In genomic region chr14:34314383-34314782, GRCm38 (mm10) we compare ENCODE assay signal across 23 mouse cellular contexts. TPM values are rescaled to one million over a fixed set of nuclear protein-coding genes. Genes with fewer than 3 reads are reported as not detected.
DNase-seq lines count a peak whose midpoint lies in the region; ATAC-seq and TF ChIP-seq lines count a peak whose summit lies in the region.
"Not testable (repeated sequence)": the region's sequence is repeated elsewhere in the genome, so short reads cannot be mapped to it uniquely, and the experiment has no call there.
"Had no signal": no experiment of that assay in that cellular context is flagged by ENCODE, and none has a peak within 500 bp of the region (broad histone marks: within the 10 kb centered on the region; RNA-seq: fewer than 3 reads in every experiment).

No protein-coding gene starts in this region.

- peaks cover 25% of the 10 kb centered on the region for H3K79me2 ChIP-seq in liver, adult 2 months (ENCODE audit: control insufficient read depth, insufficient read depth, low read length)

- DNase-seq in ES-E14 (ENCODE audit: low read depth, low spot score); liver, adult 2 months (ENCODE audit: extremely low read depth, low read depth, low spot score); liver, embryonic 14.5 days (ENCODE audit: low read depth in 3 of 3, low spot score in 3 of 3); midbrain, postnatal 0 days (ENCODE audit: low spot score): not testable (repeated sequence)

- H3K4me3 ChIP-seq in ES-E14 (ENCODE audit: insufficient read depth in 1 of 2, low read depth in 1 of 2, low read length in 2 of 2, poor library complexity in 1 of 2, severe bottlenecking in 1 of 2): peak overlapping the region in 1 of 2 experiments; percentile 38; a peak in 2 of 4 replicates
- H3K4me3 ChIP-seq in erythroblast, embryonic 14.5 days (replicated peaks): peak overlapping the region; percentile 45
- not testable (repeated sequence) for H3K4me3 ChIP-seq in hindbrain, embryonic 16.5 days (ENCODE audit: low read length); kidney, embryonic 16.5 days (ENCODE audit: low read length); midbrain, postnatal 0 days (ENCODE audit: low read depth, low read length)
- peak overlapping the region; percentile 39 for H3K4me3 ChIP-seq in liver, adult 2 months (ENCODE audit: insufficient read depth, low read depth, low read length)
- peak overlapping the region; percentile 18 to 41 for H3K4me3 ChIP-seq in liver, embryonic 14.5 days (ENCODE audit: insufficient read depth in 1 of 2, low read depth in 2 of 2, low read length in 2 of 2)
- H3K4me3 ChIP-seq in small intestine, adult 2 months (ENCODE audit: low read depth, low read length): peak overlapping the region; percentile 40

- H3K27ac ChIP-seq in ES-E14 (ENCODE audit: insufficient read depth, low read depth, low read length, poor library complexity, severe bottlenecking); hindbrain, embryonic 16.5 days (ENCODE audit: low read depth, low read length); kidney, embryonic 16.5 days (ENCODE audit: low read length); liver, embryonic 14.5 days; midbrain, postnatal 0 days (ENCODE audit: low read depth, low read length); small intestine, adult 2 months (ENCODE audit: insufficient read depth, low read depth, low read length): not testable (repeated sequence)
- peak overlapping the region; percentile 29 for H3K27ac ChIP-seq in liver, adult 2 months (replicated peaks; ENCODE audit: insufficient read depth, low read depth, low read length)

- not testable (repeated sequence) for H3K9me3 ChIP-seq in ES-E14 (ENCODE audit: control insufficient read depth, insufficient read depth, low read depth, low read length); erythroblast, embryonic 14.5 days (ENCODE audit: control insufficient read depth, low read length); hindbrain, embryonic 16.5 days (ENCODE audit: control insufficient read depth, low read length); kidney, embryonic 16.5 days (ENCODE audit: low read length); liver, embryonic 14.5 days (ENCODE audit: control insufficient read depth, low read length); midbrain, postnatal 0 days (ENCODE audit: low read length)

- ATAC-seq in hindbrain, embryonic 16.5 days; kidney, embryonic 16.5 days (ENCODE audit: low FRiP score, low TSS enrichment); liver, embryonic 14.5 days (ENCODE audit: insufficient read depth); midbrain, postnatal 0 days (ENCODE audit: low FRiP score): not testable (repeated sequence)

- not testable (repeated sequence) for TF ChIP-seq CTCF in liver, adult 2 months (IDR thresholded peaks at IDR 0.05; ENCODE audit: low read depth, low read length); liver, embryonic 14.5 days (IDR thresholded peaks at IDR 0.05; ENCODE audit: low read depth); midbrain, postnatal 0 days (IDR thresholded peaks at IDR 0.05); small intestine, adult 2 months (IDR thresholded peaks at IDR 0.05; ENCODE audit: extremely low read depth, insufficient read length, insufficient replicate concordance, low read depth, low read length)

- not testable (repeated sequence) for H3K36me3 ChIP-seq in ES-E14 (ENCODE audit: control insufficient read depth, insufficient read depth, low read length, poor library complexity, severe bottlenecking); erythroblast, embryonic 14.5 days (ENCODE audit: control insufficient read depth); hindbrain, embryonic 16.5 days (ENCODE audit: control insufficient read depth, insufficient read depth, low read length); kidney, embryonic 16.5 days (ENCODE audit: insufficient read depth, low read length); liver, embryonic 14.5 days (replicated peaks; ENCODE audit: control insufficient read depth, insufficient read depth, low read depth); midbrain, postnatal 0 days (ENCODE audit: insufficient read depth, low read length)
- H3K36me3 ChIP-seq in liver, adult 2 months (ENCODE audit: control insufficient read depth, insufficient read depth, low read length): peaks cover 28% of the 10 kb centered on the region
- peaks cover 20% of the 10 kb centered on the region for H3K36me3 ChIP-seq in small intestine, adult 2 months (ENCODE audit: control insufficient read depth, insufficient read depth, low read length)

- not testable (repeated sequence) for H3K9ac ChIP-seq in ES-E14 (ENCODE audit: insufficient read depth, low read depth, low read length, poor library complexity, severe bottlenecking); hindbrain, embryonic 16.5 days (ENCODE audit: low read depth, low read length); kidney, embryonic 16.5 days (replicated peaks; ENCODE audit: low read length); liver, embryonic 14.5 days (replicated peaks); midbrain, postnatal 0 days (replicated peaks; ENCODE audit: low read length, poor library complexity, severe bottlenecking)
- peak overlapping the region; percentile 56 for H3K9ac ChIP-seq in liver, adult 2 months (ENCODE audit: low read depth, low read length)

- in situ Hi-C loops in ES-E14 (cut with MboI; ENCODE audit: low sequenced_read_pairs in 2 of 2, unreplicated experiment in 2 of 2): not testable (repeated sequence)

- not testable (repeated sequence) for TF ChIP-seq EP300 in liver, embryonic 14.5 days (IDR thresholded peaks at IDR 0.05; ENCODE audit: low read depth)

- peak overlapping the region; percentile 82 for H3K4me2 ChIP-seq in hindbrain, embryonic 16.5 days (ENCODE audit: low read length)
- H3K4me2 ChIP-seq in kidney, embryonic 16.5 days (replicated peaks; ENCODE audit: low read depth, low read length): peak overlapping the region; percentile 29; the same call in 1 of the 2 replicates
- H3K4me2 ChIP-seq in liver, embryonic 14.5 days (ENCODE audit: low read depth): peak overlapping the region; percentile 38
- peak overlapping the region; percentile 29 for H3K4me2 ChIP-seq in midbrain, postnatal 0 days (ENCODE audit: low read depth, low read length, poor library complexity, severe bottlenecking)

- H3K27me3 ChIP-seq in erythroblast, embryonic 14.5 days (ENCODE audit: control insufficient read depth): peaks cover 23% of the 10 kb centered on the region
- not testable (repeated sequence) for H3K27me3 ChIP-seq in hindbrain, embryonic 16.5 days (replicated peaks; ENCODE audit: control insufficient read depth, insufficient read depth, low read length); kidney, embryonic 16.5 days (ENCODE audit: insufficient read depth, low read length); liver, adult 2 months (ENCODE audit: control insufficient read depth, insufficient read depth, low read length); liver, embryonic 14.5 days (ENCODE audit: control insufficient read depth, insufficient read depth, low read length); midbrain, postnatal 0 days (ENCODE audit: insufficient read depth, low read length); small intestine, adult 2 months (ENCODE audit: control insufficient read depth, insufficient read depth, low read length)

- H3K4me1 ChIP-seq in ES-E14 (ENCODE audit: control insufficient read depth in 2 of 2, insufficient read depth in 2 of 2, low read length in 2 of 2, poor library complexity in 1 of 2): peaks cover 0 to 28% of the 10 kb centered on the region in 2 experiments
- H3K4me1 ChIP-seq in erythroblast, embryonic 14.5 days (ENCODE audit: control insufficient read depth): peaks cover 21% of the 10 kb centered on the region
- H3K4me1 ChIP-seq in hindbrain, embryonic 16.5 days (ENCODE audit: control insufficient read depth, insufficient read depth, low read depth, low read length): peaks cover 25% of the 10 kb centered on the region
- H3K4me1 ChIP-seq in kidney, embryonic 16.5 days (ENCODE audit: insufficient read depth, low read length): peaks cover 28% of the 10 kb centered on the region
- H3K4me1 ChIP-seq in liver, adult 2 months (ENCODE audit: control insufficient read depth, insufficient read depth, low read length): peaks cover 12% of the 10 kb centered on the region
- not testable (repeated sequence) for H3K4me1 ChIP-seq in liver, embryonic 14.5 days (replicated peaks; ENCODE audit: control insufficient read depth in 2 of 2, insufficient read depth in 2 of 2, low read length in 1 of 2); small intestine, adult 2 months (ENCODE audit: control insufficient read depth, insufficient read depth, insufficient read length, low read length)
- H3K4me1 ChIP-seq in midbrain, postnatal 0 days (ENCODE audit: insufficient read depth, low read length): peaks cover 12% of the 10 kb centered on the region; the same call in 1 of the 2 replicates

- 90% methylated on average over 8 of the region's 8 CpGs for WGBS in hindbrain, embryonic 16.5 days
- WGBS in kidney, embryonic 16.5 days: 84% methylated on average over 8 of the region's 8 CpGs
- WGBS in liver, adult 2 months: 22% methylated on average over 8 of the region's 8 CpGs
- WGBS in liver, embryonic 14.5 days (ENCODE audit: insufficient replicate concordance): 47% methylated on average over 8 of the region's 8 CpGs
- 93% methylated on average over 8 of the region's 8 CpGs for WGBS in midbrain, postnatal 0 days
- 56% methylated on average over 8 of the region's 8 CpGs for WGBS in small intestine, adult 2 months

- not testable (repeated sequence) for TF ChIP-seq POLR2A in liver, adult 2 months (IDR thresholded peaks at IDR 0.05; ENCODE audit: extremely low read depth, insufficient read depth, low read length); small intestine, adult 2 months (IDR thresholded peaks at IDR 0.05; ENCODE audit: low read depth, low read length)

RNA-seq across cellular contexts. Expression of gene Glud1, which starts 3.9 kb away (rescaled TPM):
- total RNA-seq in ES-E14 (2012; rRNA removed): 199 and 211 TPM in 2 replicates
- 0.44 and 0.87 TPM in 2 replicates for polyA plus RNA-seq in erythroblast, embryonic 14.5 days (2012)
- 112 and 115 TPM in 2 replicates for polyA plus RNA-seq in hindbrain, embryonic 16.5 days (2015; fragmentation: Nextera tagmentation; extraction: Ambion mirVana)
- polyA plus RNA-seq in kidney, embryonic 16.5 days (2015; fragmentation: Nextera tagmentation; extraction: Ambion mirVana): 114 and 116 TPM in 2 replicates
- total RNA-seq in liver, adult 2 months (2014; rRNA removed): 691 and 755 TPM in 2 replicates
- polyA plus RNA-seq in liver, adult 2 months (2012; rRNA removed): 633 and 710 TPM in 2 replicates
- polyA plus RNA-seq in liver, embryonic 14.5 days (2012; rRNA removed): 140 and 186 TPM in 2 replicates
- 145 and 151 TPM in 2 replicates for polyA plus RNA-seq in liver, embryonic 14.5 days (2014; fragmentation: Nextera tagmentation; extraction: Ambion mirVana)
- total RNA-seq in midbrain, postnatal 0 days (2014; rRNA removed): 185 and 192 TPM in 2 replicates
- polyA plus RNA-seq in midbrain, postnatal 0 days (2015; fragmentation: Nextera tagmentation; extraction: Ambion mirVana): 114 TPM in 2 replicates
- polyA plus RNA-seq in small intestine, adult 2 months (2012; rRNA removed): 33.8 and 223 TPM in 2 replicates

RNA-seq across cellular contexts. Expression of gene Shld2, which starts 4.1 kb away (rescaled TPM):
- 10.8 and 14.8 TPM in 2 replicates for total RNA-seq in ES-E14 (2012; rRNA removed)
- polyA plus RNA-seq in erythroblast, embryonic 14.5 days (2012): 0.01 and 0.03 TPM in 2 replicates
- polyA plus RNA-seq in hindbrain, embryonic 16.5 days (2015; fragmentation: Nextera tagmentation; extraction: Ambion mirVana): 5.4 and 5.8 TPM in 2 replicates
- polyA plus RNA-seq in kidney, embryonic 16.5 days (2015; fragmentation: Nextera tagmentation; extraction: Ambion mirVana): 9.9 and 10.0 TPM in 2 replicates
- 25.4 and 36.4 TPM in 2 replicates for total RNA-seq in liver, adult 2 months (2014; rRNA removed)
- polyA plus RNA-seq in liver, adult 2 months (2012; rRNA removed): 9.2 and 12.2 TPM in 2 replicates
- polyA plus RNA-seq in liver, embryonic 14.5 days (2012; rRNA removed): 2.0 and 3.0 TPM in 2 replicates
- 4.8 and 5.6 TPM in 2 replicates for polyA plus RNA-seq in liver, embryonic 14.5 days (2014; fragmentation: Nextera tagmentation; extraction: Ambion mirVana)
- 6.4 and 8.2 TPM in 2 replicates for total RNA-seq in midbrain, postnatal 0 days (2014; rRNA removed)
- polyA plus RNA-seq in midbrain, postnatal 0 days (2015; fragmentation: Nextera tagmentation; extraction: Ambion mirVana): 6.9 and 8.5 TPM in 2 replicates
- polyA plus RNA-seq in small intestine, adult 2 months (2012; rRNA removed): 0.19 and 0.79 TPM in 2 replicates

RNA-seq across cellular contexts. Expression of gene Fam25c, which starts 40.9 kb away (rescaled TPM):
- 97.8 and 145 TPM in 2 replicates for total RNA-seq in ES-E14 (2012; rRNA removed)
- polyA plus RNA-seq in erythroblast, embryonic 14.5 days (2012): not detected in 2 replicates
- polyA plus RNA-seq in hindbrain, embryonic 16.5 days (2015; fragmentation: Nextera tagmentation; extraction: Ambion mirVana): not detected in 2 replicates
- 0.86 and 1.1 TPM in 2 replicates for polyA plus RNA-seq in kidney, embryonic 16.5 days (2015; fragmentation: Nextera tagmentation; extraction: Ambion mirVana)
- total RNA-seq in liver, adult 2 months (2014; rRNA removed): 56.3 and 66.7 TPM in 2 replicates
- 74.3 and 146 TPM in 2 replicates for polyA plus RNA-seq in liver, adult 2 months (2012; rRNA removed)
- polyA plus RNA-seq in liver, embryonic 14.5 days (2012; rRNA removed): 0.48 TPM in 1 of 2 replicates, not detected in the other
- 0.28 and 0.40 TPM in 2 replicates for polyA plus RNA-seq in liver, embryonic 14.5 days (2014; fragmentation: Nextera tagmentation; extraction: Ambion mirVana)
- total RNA-seq in midbrain, postnatal 0 days (2014; rRNA removed): not detected in 2 replicates
- not detected in 2 replicates for polyA plus RNA-seq in midbrain, postnatal 0 days (2015; fragmentation: Nextera tagmentation; extraction: Ambion mirVana)
- not detected in 2 replicates for polyA plus RNA-seq in small intestine, adult 2 months (2012; rRNA removed)
- total RNA-seq: adrenal gland, adult 18-20 months; CH12.LX; gastrocnemius, adult 2 months; granulocyte monocyte progenitor cell, adult 5-6 weeks; heart, adult 8-10 months; heart, postnatal 25 days had no signal
- polyA plus RNA-seq: activated CD4-positive, CD25-positive, alpha-beta regulatory T cell, adult 4 months; cerebellum, adult 2 months; embryonic facial prominence, embryonic 10.5 days; forebrain, embryonic 10.5 days; forebrain, embryonic 14.5 days; heart, embryonic 12.5 days; heart, embryonic 16.5 days; hindbrain, embryonic 10.5 days; Patski had no signal

Comparison
In these comparisons a context has a peak if more than half of its experiments do, and no peak if none do; other contexts are left out.
1. RNA of gene Fam25c, which starts 40.9 kb away (polyA plus RNA-seq): 74.3 to 146 TPM in liver, adult 2 months; 0.86 to 1.1 TPM in kidney, embryonic 16.5 days, 0.28 to 0.48 TPM in liver, embryonic 14.5 days, not detected in hindbrain, embryonic 16.5 days, not detected in erythroblast, embryonic 14.5 days, not detected in midbrain, postnatal 0 days and not detected in small intestine, adult 2 months; every median in the first group is over 10 times any median in the second.
2. H3K4me2 ChIP-seq: peak in every context shown above with its lines; median percentile 82 in hindbrain, embryonic 16.5 days; 38 in liver, embryonic 14.5 days; 29 in kidney, embryonic 16.5 days; 29 in midbrain, postnatal 0 days.
3. RNA of gene Glud1, which starts 3.9 kb away (polyA plus RNA-seq): 633 to 710 TPM in liver, adult 2 months, 33.8 to 223 TPM in small intestine, adult 2 months, 140 to 186 TPM in liver, embryonic 14.5 days, 114 to 116 TPM in kidney, embryonic 16.5 days, 112 to 115 TPM in hindbrain, embryonic 16.5 days and 114 TPM in midbrain, postnatal 0 days; 0.44 to 0.87 TPM in erythroblast, embryonic 14.5 days; every median in the first group is over 10 times any median in the second.